Mouse (Mus musculus) liver, embryonic 14.5 days (tissue): ENCODE results near the gene Tmx2.

Source experiments
- CTCF ChIP-seq: IDR thresholded peaks from 2 replicates; pipeline ENCODE4 v1.5.1; 2016; ENCODE audit warnings: antibody characterized with exemption, low read depth, control low read depth
- EP300 ChIP-seq: IDR thresholded peaks from 2 replicates; pipeline ENCODE4 v1.6.1; 2016; ENCODE audit warnings: antibody characterized with exemption, low read depth

DNA sequence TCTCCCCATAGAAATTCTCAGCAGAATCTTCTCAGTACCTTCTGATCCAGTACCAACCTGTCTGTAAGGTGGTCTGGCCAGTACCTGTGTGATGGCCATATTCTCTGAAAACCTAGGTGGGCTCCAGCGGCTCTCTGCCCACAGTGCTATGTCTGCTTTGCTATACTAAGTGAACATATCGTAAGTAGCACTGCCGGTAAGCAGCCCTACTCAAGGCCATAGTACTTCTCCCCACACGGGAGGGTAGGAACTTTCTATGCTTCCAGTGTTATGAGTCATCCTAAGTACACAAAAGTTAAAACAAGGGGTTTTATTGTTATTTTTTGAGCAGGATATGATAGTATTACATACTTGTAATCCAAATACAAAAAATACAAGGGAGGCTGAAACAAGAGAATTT lies 44.9 kb downstream of the Tmx2 start:
- TF ChIP-seq CTCF (no peak), EP300 (no peak)
